Mouse (Mus musculus) megakaryocyte, embryonic 14.5 days (primary cell): ENCODE data around the gene Galnt18. TPM values are rescaled to one million over a fixed set of nuclear protein-coding genes. Genes with fewer than 3 reads are reported as not detected.

Experiments used
- H3K27me3 ChIP-seq: replicated peaks from 2 replicates; pipeline ENCODE3; 2012; ENCODE audit warnings: inconsistent platforms
- H3K36me3 ChIP-seq: replicated peaks from 2 replicates; pipeline ENCODE3; 2012; ENCODE audit warnings: low read length, inconsistent platforms, mixed read lengths
- H3K4me1 ChIP-seq: 2 replicates; pipeline ENCODE4 v1.6.1; 2012; ENCODE audit warnings: inconsistent platforms
- H3K4me3 ChIP-seq: replicated peaks from 2 replicates; pipeline ENCODE3; 2012; ENCODE audit warnings: moderate library complexity, mild to moderate bottlenecking, inconsistent platforms
- H3K9me3 ChIP-seq: 2 replicates; pipeline ENCODE4 v1.6.1; 2012; ENCODE audit warnings: inconsistent platforms
- FLI1 ChIP-seq: IDR thresholded peaks from 2 replicates; pipeline ENCODE4 v1.6.1; 2012; ENCODE audit warnings: low read length, inconsistent platforms, mixed read lengths
- GATA1 ChIP-seq: IDR thresholded peaks from 3 replicates; pipeline ENCODE4 v1.6.1; 2012; ENCODE audit warnings: mixed read lengths, low read length, inconsistent platforms, borderline replicate concordance
- polyA plus RNA-seq: library from polyadenylated mRNA; stranded (reverse); fragments of >175 nt; gene quantifications from 2 replicates; pipeline ENCODE4 v1.2.3, GENCODE M21; 2012; ENCODE audit warnings: low replicate concordance; ENCODE audit not compliant: insufficient read depth

Galnt18 gene
- polyA plus RNA-seq, 1 experiment = not detected

- Histone ChIP-seq H3K27me3 (no peaks in the 10 kb centered on the region), H3K36me3 (no peaks in the 10 kb centered on the region), H3K4me1 (no peaks in the 10 kb centered on the region), H3K9me3 (peaks cover 30% of the 10 kb centered on the region), H3K4me3 (no peak overlapping the region)
- TF ChIP-seq GATA1 (no peak), FLI1 (no peak)
Measured at GRCm38 (mm10) chr7:111534826-111535405, 244.9 kb downstream of the Galnt18 start.

GRCm38 (mm10) chr7:111528961-111529643 is 250.7 kb downstream of the Galnt18 start:
- no peaks in the 10 kb centered on the region for H3K36me3 ChIP-seq
- TF ChIP-seq GATA1 = no peak
- peaks cover 10% of the 10 kb centered on the region for H3K9me3 ChIP-seq
- H3K27me3 ChIP-seq = no peaks in the 10 kb centered on the region
- no peak overlapping the region for H3K4me3 ChIP-seq
- no peaks in the 10 kb centered on the region for H3K4me1 ChIP-seq

DNA sequence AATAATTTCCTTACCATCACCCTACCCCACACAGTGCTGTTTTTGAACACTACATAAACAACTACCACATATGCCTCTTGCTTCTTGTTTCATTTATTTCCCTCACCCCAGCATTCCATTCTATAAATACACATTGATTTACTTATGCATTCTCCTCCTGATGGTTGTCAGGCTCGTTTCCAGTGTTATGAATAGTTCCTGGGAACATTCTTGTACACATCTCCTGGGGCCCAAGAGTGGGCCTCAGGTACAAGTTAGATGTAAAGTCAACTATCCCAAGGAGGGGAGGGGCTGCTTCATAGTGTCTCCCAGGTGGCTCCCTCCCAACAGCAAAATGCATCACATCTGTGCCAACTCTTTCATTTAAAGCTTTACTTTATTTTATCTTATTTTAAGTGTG is 251.3 kb downstream of the Galnt18 start:
- H3K9me3 ChIP-seq = peaks cover 10% of the 10 kb centered on the region; the same call in 1 of the 2 replicates
- no peaks in the 10 kb centered on the region for H3K4me1 ChIP-seq

DNA sequence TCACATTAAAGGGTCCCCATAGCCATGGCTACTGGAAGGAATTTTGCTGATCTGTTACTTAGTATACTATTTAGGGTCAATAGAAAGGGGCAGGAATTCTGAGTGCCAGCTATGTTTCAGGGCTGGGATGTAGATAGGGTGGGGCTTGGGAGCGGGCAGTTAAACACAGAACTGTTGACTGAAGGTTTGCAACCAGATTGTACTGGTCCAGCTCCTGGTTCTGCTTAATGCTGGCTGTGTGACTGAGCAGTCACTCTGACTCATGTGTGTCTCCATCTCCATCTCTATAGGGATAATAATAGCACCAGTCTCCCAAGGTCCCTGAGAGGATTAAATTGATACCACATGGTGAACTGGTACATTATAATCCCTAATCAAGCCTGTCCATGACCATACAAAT is 258.9 kb downstream of the Galnt18 start:
- H3K27me3 ChIP-seq = no peaks in the 10 kb centered on the region
- TF ChIP-seq FLI1 = no peak
- no peak for TF ChIP-seq GATA1
- no peaks in the 10 kb centered on the region for H3K4me1 ChIP-seq
- no peak overlapping the region for H3K4me3 ChIP-seq
- no peaks in the 10 kb centered on the region for H3K9me3 ChIP-seq
- H3K36me3 ChIP-seq = no peaks in the 10 kb centered on the region

More for the DNA sequence above, 251.3 kb downstream of the Galnt18 start:
- Histone ChIP-seq H3K27me3 (no peaks in the 10 kb centered on the region), H3K36me3 (no peaks in the 10 kb centered on the region), H3K4me3 (no peak overlapping the region)
- TF ChIP-seq FLI1 = no peak
- TF ChIP-seq GATA1 = no peak

DNA sequence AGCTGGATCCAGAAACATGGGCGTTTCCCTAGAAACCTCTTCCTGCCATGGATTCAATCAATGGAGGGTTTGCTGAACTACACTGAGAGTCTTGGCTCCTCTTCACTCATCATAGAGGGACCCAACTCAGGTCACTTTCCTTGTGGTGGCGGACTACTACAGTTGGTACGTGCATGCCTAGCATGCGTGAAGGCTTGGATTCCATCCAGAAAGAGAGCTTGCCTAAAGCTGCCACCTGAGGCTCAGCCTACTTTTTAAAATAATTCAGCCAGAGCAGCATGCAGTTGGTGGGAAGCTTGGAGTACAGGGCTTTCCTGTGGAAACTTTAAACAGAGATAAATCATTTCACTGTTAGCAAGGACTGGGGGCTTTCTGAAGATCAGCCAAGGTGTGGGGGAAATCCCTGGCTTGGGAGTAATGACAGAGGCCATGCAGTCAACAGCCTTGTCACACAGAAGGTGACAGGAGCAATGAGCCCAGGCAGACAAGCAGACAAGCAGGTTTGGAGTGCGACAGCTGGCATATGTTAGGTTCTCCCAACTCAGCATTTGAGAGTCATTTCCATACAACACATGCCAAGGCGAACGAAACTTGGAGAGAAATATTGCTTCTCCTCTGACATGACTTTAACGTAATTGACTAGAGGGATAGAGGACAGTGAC is 261.1 kb downstream of the Galnt18 start:
- Histone ChIP-seq H3K27me3 (no peaks in the 10 kb centered on the region), H3K9me3 (no peaks in the 10 kb centered on the region), H3K4me3 (no peak overlapping the region), H3K36me3 (no peaks in the 10 kb centered on the region), H3K4me1 (no peaks in the 10 kb centered on the region)
- no peak for TF ChIP-seq FLI1
- no peak for TF ChIP-seq GATA1

DNA sequence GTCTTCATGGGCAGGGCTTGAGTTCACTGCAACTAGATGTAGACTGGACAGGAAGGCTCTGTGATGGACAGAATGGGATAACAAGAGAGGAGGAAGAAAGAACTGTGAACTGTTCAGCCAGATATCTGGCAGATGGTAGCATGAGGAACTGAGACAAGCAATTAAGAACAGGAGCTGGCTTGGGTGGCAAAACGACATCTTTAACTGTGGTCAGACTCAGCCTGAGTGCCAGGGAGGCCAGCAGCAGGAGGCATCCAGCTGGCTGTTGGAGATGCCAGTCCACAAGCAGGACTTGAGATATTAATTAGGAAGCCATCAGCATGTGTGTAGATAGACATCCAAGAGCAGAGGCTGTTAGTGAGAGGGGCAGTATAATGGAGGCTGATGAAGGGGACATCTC is 262.9 kb downstream of the Galnt18 start:
- TF ChIP-seq GATA1 = no peak
- H3K27me3 ChIP-seq = no peaks in the 10 kb centered on the region

GRCm38 (mm10) chr7:111515471-111515870 is 264.3 kb downstream of the Galnt18 start:
- no peak for TF ChIP-seq FLI1
- no peak for TF ChIP-seq GATA1
- Histone ChIP-seq H3K27me3 (no peaks in the 10 kb centered on the region), H3K4me1 (no peaks in the 10 kb centered on the region), H3K9me3 (no peaks in the 10 kb centered on the region), H3K4me3 (no peak overlapping the region), H3K36me3 (no peaks in the 10 kb centered on the region)

More for the DNA sequence above, 262.9 kb downstream of the Galnt18 start:
- H3K4me3 ChIP-seq = no peak overlapping the region
- H3K36me3 ChIP-seq = no peaks in the 10 kb centered on the region
- H3K4me1 ChIP-seq = no peaks in the 10 kb centered on the region
- H3K9me3 ChIP-seq = no peaks in the 10 kb centered on the region

DNA sequence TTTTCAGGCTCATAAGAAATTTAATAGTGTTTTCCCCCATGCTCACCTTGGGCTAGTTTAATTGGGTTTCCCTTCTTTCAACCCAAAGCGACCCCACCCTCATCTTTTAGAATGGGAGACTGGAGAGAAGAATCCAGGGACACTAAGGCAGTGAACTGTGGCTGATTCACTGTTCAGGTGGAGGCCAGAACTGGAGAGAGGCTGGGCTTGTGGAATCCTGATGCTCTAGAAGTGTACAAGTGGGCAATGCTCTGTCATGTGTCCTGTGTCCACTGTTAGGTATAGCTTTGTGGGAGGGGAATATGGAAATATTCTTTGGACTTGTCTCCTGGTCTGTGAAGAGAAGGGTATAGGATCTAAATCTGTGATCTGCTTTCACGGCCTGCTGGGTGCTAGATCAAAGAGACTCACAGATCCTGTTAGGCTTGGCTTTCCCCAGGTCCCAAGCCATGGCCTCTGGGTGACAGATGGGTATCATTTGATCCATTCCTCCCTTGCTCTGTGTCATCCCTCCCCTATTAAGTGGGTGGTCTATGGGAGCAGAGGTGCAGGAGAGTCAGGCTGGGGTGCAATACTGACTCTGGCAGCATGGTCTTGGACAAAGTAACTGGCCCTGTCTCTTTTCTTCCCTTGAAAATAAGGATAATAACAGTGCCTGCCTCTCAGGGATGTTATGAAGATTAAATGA is 270.5 kb downstream of the Galnt18 start:
- no peaks in the 10 kb centered on the region for H3K36me3 ChIP-seq
- H3K4me3 ChIP-seq = no peak overlapping the region
- H3K4me1 ChIP-seq = no peaks in the 10 kb centered on the region
- peaks cover 4% of the 10 kb centered on the region; the same call in 1 of the 2 replicates for H3K9me3 ChIP-seq
- TF ChIP-seq GATA1 (no peak), FLI1 (no peak)
- H3K27me3 ChIP-seq = no peaks in the 10 kb centered on the region

- H3K36me3 ChIP-seq = no peaks in the 10 kb centered on the region
- peaks cover 4% of the 10 kb centered on the region; the same call in 1 of the 2 replicates for H3K9me3 ChIP-seq
- H3K4me1 ChIP-seq = no peaks in the 10 kb centered on the region
- H3K4me3 ChIP-seq = no peak overlapping the region
- TF ChIP-seq GATA1 (no peak), FLI1 (no peak)
- H3K27me3 ChIP-seq = no peaks in the 10 kb centered on the region
Measured at GRCm38 (mm10) chr7:111500616-111501015, 279.2 kb downstream of the Galnt18 start.
